Mouse (Mus musculus): ENCODE data around the gene Cfap61. TPM values are rescaled to one million over a fixed set of nuclear protein-coding genes. Genes with fewer than 3 reads are reported as not detected.

Gene Cfap61
- 1.8 and 2.0 TPM in 2 replicates for polyA plus RNA-seq (2021; fragmentation: Nextera tagmentation)
- long read RNA-seq, experiment 1, partial matches to known transcripts: 3 of 9 reads
- long read RNA-seq, experiment 1, other reads (novel, unspliced or antisense): 3 of 9 reads
- long read RNA-seq, experiment 2, partial matches to known transcripts: 4 of 4 reads
- long read RNA-seq, experiment 2, other reads (novel, unspliced or antisense): 0 of 4 reads

DNA sequence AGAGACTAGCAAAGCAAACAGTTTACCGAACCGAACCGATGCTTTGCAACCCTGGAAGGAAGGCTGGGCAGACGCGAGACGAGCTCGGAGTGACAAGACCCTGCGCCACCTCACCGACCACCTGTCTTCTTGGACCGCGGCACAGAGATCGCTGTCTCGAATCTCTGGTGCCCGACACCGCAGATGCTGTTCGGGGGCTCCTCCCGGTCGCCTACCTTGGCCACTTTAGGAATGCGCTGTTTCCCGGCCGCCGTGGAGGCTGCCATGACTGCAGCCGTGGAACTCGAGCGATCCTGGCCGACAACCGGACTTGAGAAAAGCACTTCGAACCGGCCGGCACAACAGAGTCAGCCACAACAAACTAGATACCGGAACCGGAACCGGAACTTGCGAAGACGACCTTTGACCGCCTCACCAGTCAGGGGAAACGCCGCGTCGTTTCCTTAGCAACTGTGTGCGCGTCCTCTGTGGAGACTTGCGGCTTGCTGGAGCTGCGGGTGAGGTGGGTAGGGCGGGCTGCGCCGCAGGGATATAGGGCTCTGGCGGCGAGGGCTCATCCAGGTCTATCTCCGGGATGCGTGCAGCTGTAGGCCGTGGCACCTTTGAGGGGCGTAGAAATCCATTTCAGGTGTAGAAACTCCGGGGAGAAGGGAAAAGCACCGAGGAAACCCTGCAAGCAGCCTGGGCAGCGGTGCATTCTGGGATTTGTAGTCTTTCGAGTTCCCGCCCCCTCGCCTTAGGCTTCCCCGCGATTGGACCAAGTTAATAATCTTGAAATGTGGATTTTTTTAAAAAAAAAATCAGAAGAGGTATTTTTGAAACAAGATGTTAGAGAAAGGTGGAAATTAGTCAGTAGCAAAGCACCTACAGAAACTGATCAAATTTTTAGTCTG is at the start of gene Cfap61, which contains the start of gene Crnkl1:
Cfap61 (plus strand) TSS at position 446 of the 893 bp plus-strand sequence.
Crnkl1 (minus strand) TSS at position 676 of the 893 bp plus-strand sequence.

GRCm38 (mm10) chr2:145901861-145902260 is 32.7 kb upstream of the Cfap61 start, which contains the start of gene Naa20:
Gene Naa20, plus strand, starts transcription at chr2:145902099.

DNA sequence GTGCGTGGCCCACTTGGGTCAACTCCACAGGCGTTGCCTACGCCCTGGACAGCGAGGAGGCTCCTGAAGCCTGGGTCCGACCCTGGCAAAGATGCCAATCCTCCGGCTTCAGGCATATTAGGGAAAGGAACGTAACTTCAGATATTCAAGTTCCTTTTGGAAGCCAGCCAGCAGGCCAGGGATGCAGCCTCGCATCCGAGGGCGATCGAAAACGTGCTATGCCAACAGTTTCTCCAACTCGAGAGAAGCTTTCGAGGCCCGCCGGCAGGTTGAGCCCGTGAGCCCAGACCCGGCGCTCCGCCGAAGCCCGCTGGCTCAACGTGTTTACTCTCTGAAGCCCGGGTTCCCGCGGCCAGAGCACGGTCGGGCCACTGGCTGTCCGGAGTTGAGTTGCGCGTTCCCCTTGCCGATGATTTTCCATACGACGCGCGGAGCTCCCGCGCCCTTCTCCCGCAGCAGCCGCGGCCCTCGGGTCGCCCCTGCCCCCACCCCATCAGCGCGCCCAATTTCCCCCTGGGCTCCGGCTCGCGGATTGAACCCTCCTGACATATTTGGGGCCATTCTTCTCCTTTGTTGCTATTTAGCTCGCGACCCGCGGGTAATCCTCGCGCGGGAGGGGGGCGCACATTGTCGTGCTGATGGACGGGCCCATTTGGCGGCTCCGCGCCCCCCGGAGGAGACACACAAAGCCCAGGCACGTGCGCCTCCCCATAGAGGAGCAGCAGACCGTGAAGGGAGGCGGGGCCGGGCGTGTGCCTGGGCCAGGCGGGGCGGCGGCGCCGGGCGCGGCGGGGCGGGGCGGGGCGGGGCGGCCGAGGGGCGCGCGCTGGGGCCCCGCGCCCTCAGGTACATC is 286.7 kb downstream of the Cfap61 start, which contains the start of gene Insm1:
Insm1 (plus strand) TSS at position 846 of the 853 bp plus-strand sequence.

Other genes with a start within 250 kb of the Cfap61 start
- gene Naa20, start 32.7 kb upstream of the Cfap61 start, polyA plus RNA-seq (2021; fragmentation: Nextera tagmentation): 141 and 169 TPM in 2 replicates
- 14.0 and 16.0 TPM in 2 replicates for gene Crnkl1, start 230 bp downstream of the Cfap61 start, polyA plus RNA-seq (2021; fragmentation: Nextera tagmentation)

Measured in left cerebral cortex, adult 6 months (tissue).